Mouse (Mus musculus) lung, embryonic 14.5 days (tissue): ENCODE measurements around the gene Plekha1. TPM values are rescaled to one million over a fixed set of nuclear protein-coding genes. Genes with fewer than 3 reads are reported as not detected.

Experiments used
- ATAC-seq: fragments of 200-750 bp; cut with Nextera tagmentation; 2 replicates; pipeline ENCODE4 v1.8.0; 2017; ENCODE audit warnings: mild to moderate bottlenecking, moderate TSS enrichment, moderate library complexity; ENCODE audit not compliant: insufficient read depth
- DNase-seq: peaks from one replicate; pipeline ENCODE4 v3.0.0-alpha.2; 2015
- H3K27ac ChIP-seq: fragments of 300-500 bp; sonication (generic); 2 replicates; pipeline ENCODE4 v1.5.1; 2014; ENCODE audit warnings: low read depth, mild to moderate bottlenecking, moderate library complexity
- H3K27me3 ChIP-seq: fragments of 300-500 bp; sonication (generic); 2 replicates; pipeline ENCODE4 v1.6.1; 2014; ENCODE audit warnings: low read length, control low read depth; ENCODE audit not compliant: insufficient read depth
- H3K36me3 ChIP-seq: fragments of 300-500 bp; sonication (generic); 2 replicates; pipeline ENCODE4 v1.6.1; 2014; ENCODE audit warnings: control low read depth; ENCODE audit not compliant: insufficient read depth
- H3K4me1 ChIP-seq: fragments of 300-500 bp; sonication (generic); 2 replicates; pipeline ENCODE4 v1.6.1; 2014; ENCODE audit warnings: antibody characterized with exemption, control low read depth; ENCODE audit not compliant: insufficient read depth
- H3K4me2 ChIP-seq: fragments of 300-500 bp; sonication (generic); 2 replicates; pipeline ENCODE4 v1.6.1; 2014; ENCODE audit warnings: mild to moderate bottlenecking
- H3K4me3 ChIP-seq: fragments of 300-500 bp; sonication (generic); 2 replicates; pipeline ENCODE4 v1.5.1; 2014; ENCODE audit warnings: low read depth, low read length
- H3K9ac ChIP-seq: fragments of 300-500 bp; sonication (generic); 2 replicates; pipeline ENCODE4 v1.6.1; 2014
- H3K9me3 ChIP-seq: fragments of 300-500 bp; sonication (generic); 2 replicates; pipeline ENCODE4 v1.6.1; 2016; ENCODE audit warnings: low read depth, low read length, control low read depth
- CTCF ChIP-seq: IDR thresholded peaks from 2 replicates; pipeline ENCODE4 v1.5.1; 2016; ENCODE audit warnings: antibody characterized with exemption, low read depth
- WGBS: fragments of 180-500 bp; shearing (Covaris S2); extraction: QIAGEN DNeasy Blood & Tissue Kit; methylation state at CpG from one replicate; pipeline ENCODE4 v1.1.7; 2014; 5-methylcytosine and 5-hydroxymethylcytosine counted together
- polyA plus RNA-seq: library from polyadenylated mRNA; unstranded; fragments of >200 nt; fragmentation: Nextera tagmentation; extraction: Ambion mirVana; gene quantifications from 2 replicates; pipeline ENCODE4 v1.2.1, GENCODE M21; 2014

The Plekha1 gene
- polyA plus RNA-seq, 1 experiment from 2014 or later, result 56.2 TPM

DNA sequence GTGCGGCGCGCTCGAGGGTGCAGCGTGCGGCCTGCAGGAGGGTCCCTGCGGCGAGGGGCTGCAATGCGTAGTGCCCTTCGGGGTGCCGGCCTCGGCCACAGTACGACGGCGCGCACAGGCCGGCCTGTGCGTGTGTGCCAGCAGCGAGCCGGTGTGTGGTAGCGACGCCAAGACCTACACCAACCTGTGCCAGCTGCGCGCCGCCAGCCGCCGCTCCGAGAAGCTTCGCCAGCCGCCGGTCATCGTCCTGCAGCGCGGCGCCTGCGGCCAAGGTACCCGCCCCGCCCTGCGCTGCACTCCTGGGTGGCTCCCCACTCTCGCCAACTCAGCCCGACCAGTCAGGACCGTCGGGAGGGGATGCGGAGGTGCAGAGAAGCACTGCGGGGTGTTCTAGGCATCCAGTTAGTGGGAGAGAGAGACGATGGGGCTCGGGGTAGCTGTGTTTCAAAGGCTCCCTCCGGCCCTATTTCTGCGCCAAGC, 71.0 kb downstream of the Plekha1 start:
- no peak for TF ChIP-seq CTCF
- Histone ChIP-seq H3K9me3 (no peaks in the 10 kb centered on the region), H3K4me2 (peak overlapping the region; percentile 81), H3K36me3 (no peaks in the 10 kb centered on the region), H3K27me3 (peaks cover 56% of the 10 kb centered on the region), H3K4me1 (no peaks in the 10 kb centered on the region), H3K27ac (no peak overlapping the region), H3K9ac (peak overlapping the region; percentile 46), H3K4me3 (peak overlapping the region; percentile 54)
- DNase-seq, result peak; percentile 26
- ATAC-seq, result peak; percentile 38; the same call in 1 of the 2 replicates
- under 1% methylated on average over 49 of the region's 49 CpGs for WGBS

GRCm38 (mm10) chr7:130937266-130937841, 71.8 kb downstream of the Plekha1 start:
- H3K27ac ChIP-seq, result no peak overlapping the region
- no peak overlapping the region for H3K9ac ChIP-seq
- H3K4me3 ChIP-seq, result peak overlapping the region; percentile 54; the same call in 1 of the 2 replicates
- no peak for TF ChIP-seq CTCF
- DNase-seq, result peak; percentile 32
- peaks cover 56% of the 10 kb centered on the region for H3K27me3 ChIP-seq
- H3K4me1 ChIP-seq, result no peaks in the 10 kb centered on the region
- peak overlapping the region; percentile 81 for H3K4me2 ChIP-seq
- H3K9me3 ChIP-seq, result no peaks in the 10 kb centered on the region
- no peaks in the 10 kb centered on the region for H3K36me3 ChIP-seq
- WGBS, result 24% methylated on average over 12 of the region's 12 CpGs
- no peak for ATAC-seq

GRCm38 (mm10) chr7:130938005-130938404, 72.4 kb downstream of the Plekha1 start:
- no peak for ATAC-seq
- H3K27me3 ChIP-seq, result peaks cover 54% of the 10 kb centered on the region

DNA sequence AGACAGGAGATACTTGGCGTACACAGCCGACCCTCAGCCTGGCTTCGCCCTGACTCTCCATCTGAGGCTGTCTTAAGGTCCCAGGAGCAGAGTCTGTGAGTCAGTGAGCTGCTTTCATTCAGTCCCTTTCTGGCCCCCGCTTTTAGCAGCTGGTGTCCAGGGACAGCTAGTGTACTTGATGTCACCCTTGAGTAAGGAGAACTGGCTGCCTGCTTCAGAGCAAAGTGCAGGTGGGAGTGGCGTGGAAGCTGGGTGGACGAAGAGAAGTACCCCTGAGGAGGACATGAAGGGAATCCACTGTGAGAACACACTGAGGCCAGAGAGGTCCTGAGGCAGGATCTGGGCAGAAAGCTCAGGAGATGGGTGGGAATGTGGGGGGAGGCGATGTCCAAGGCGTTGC, 73.3 kb downstream of the Plekha1 start:
- no peaks in the 10 kb centered on the region for H3K4me1 ChIP-seq
- no peak overlapping the region for H3K27ac ChIP-seq
- H3K27me3 ChIP-seq, result peaks cover 45% of the 10 kb centered on the region
- ATAC-seq (no peak), DNase-seq (no peak)
- H3K9ac ChIP-seq, result no peak overlapping the region
- no peak for TF ChIP-seq CTCF
- WGBS, result 81% methylated on average over 8 of the region's 8 CpGs
- H3K4me2 ChIP-seq, result no peak overlapping the region
- no peaks in the 10 kb centered on the region for H3K9me3 ChIP-seq
- no peaks in the 10 kb centered on the region for H3K36me3 ChIP-seq
- H3K4me3 ChIP-seq, result no peak overlapping the region

More at GRCm38 (mm10) chr7:130938005-130938404, 72.4 kb downstream of the Plekha1 start:
- Histone ChIP-seq H3K9ac (no peak overlapping the region), H3K4me1 (no peaks in the 10 kb centered on the region), H3K9me3 (no peaks in the 10 kb centered on the region), H3K36me3 (no peaks in the 10 kb centered on the region), H3K27ac (no peak overlapping the region), H3K4me3 (no peak overlapping the region), H3K4me2 (peak overlapping the region; percentile 81; the same call in 1 of the 2 replicates)
- no peak for TF ChIP-seq CTCF
- 58% methylated on average over 4 of the region's 4 CpGs for WGBS
- DNase-seq, result no peak

GRCm38 (mm10) chr7:130940733-130941132, 75.2 kb downstream of the Plekha1 start:
- H3K9ac ChIP-seq, result no peak overlapping the region
- no peaks in the 10 kb centered on the region for H3K36me3 ChIP-seq
- no peak for TF ChIP-seq CTCF
- 61% methylated on average over 8 of the region's 8 CpGs for WGBS
- DNase-seq, result no peak
- no peak for ATAC-seq
- no peak overlapping the region for H3K27ac ChIP-seq
- no peak overlapping the region for H3K4me3 ChIP-seq
- no peaks in the 10 kb centered on the region for H3K9me3 ChIP-seq
- no peak overlapping the region for H3K4me2 ChIP-seq
- no peaks in the 10 kb centered on the region for H3K4me1 ChIP-seq
- H3K27me3 ChIP-seq, result peaks cover 27% of the 10 kb centered on the region

GRCm38 (mm10) chr7:130943280-130943895, 77.8 kb downstream of the Plekha1 start:
- no peak for DNase-seq

GRCm38 (mm10) chr7:130944766-130945475, 79.4 kb downstream of the Plekha1 start:
- H3K4me3 ChIP-seq, result no peak overlapping the region
- peaks cover 8% of the 10 kb centered on the region for H3K4me1 ChIP-seq
- no peak overlapping the region for H3K4me2 ChIP-seq
- no peak overlapping the region for H3K27ac ChIP-seq
- H3K9me3 ChIP-seq, result no peaks in the 10 kb centered on the region
- no peaks in the 10 kb centered on the region for H3K27me3 ChIP-seq
- ATAC-seq (no peak), DNase-seq (no peak)
- 83% methylated on average over 11 of the region's 11 CpGs for WGBS
- TF ChIP-seq CTCF, result no peak
- no peaks in the 10 kb centered on the region for H3K36me3 ChIP-seq
- H3K9ac ChIP-seq, result no peak overlapping the region

More at GRCm38 (mm10) chr7:130943280-130943895, 77.8 kb downstream of the Plekha1 start:
- Histone ChIP-seq H3K36me3 (no peaks in the 10 kb centered on the region), H3K4me3 (no peak overlapping the region), H3K27me3 (peaks cover 1% of the 10 kb centered on the region; the same call in 1 of the 2 replicates), H3K9ac (no peak overlapping the region), H3K9me3 (no peaks in the 10 kb centered on the region), H3K4me1 (no peaks in the 10 kb centered on the region), H3K4me2 (no peak overlapping the region), H3K27ac (no peak overlapping the region)
- WGBS, result 80% methylated on average over 9 of the region's 9 CpGs
- TF ChIP-seq CTCF, result no peak
- no peak for ATAC-seq
